In the genomic region with DNA sequence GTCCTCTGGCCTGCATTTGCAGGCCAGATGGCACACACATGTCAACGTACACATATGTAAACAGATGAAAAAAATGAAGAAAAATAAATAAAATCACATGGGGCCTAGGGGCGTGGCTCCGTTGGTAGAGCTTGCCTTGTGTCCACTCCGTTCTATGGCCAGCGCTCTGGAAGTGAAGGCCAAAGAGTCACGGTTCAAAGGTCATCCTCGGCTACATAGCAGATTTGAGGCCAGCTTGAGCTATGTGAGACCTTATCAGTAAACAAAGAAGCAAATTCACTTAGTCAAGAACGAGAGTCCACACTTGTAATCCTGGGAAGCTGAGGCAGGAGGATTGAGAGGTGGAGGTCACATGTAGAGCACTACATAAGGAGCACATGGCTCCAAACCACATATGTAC, we compare ENCODE assay signal across 16 mouse cellular contexts. TPM values are rescaled to one million over a fixed set of nuclear protein-coding genes. Genes with fewer than 3 reads are reported as not detected.
A peak's percentile ranks its signal among the peaks of the same experiment; 100 is the strongest.
DNase-seq lines count a peak whose midpoint lies in the region; ATAC-seq and TF ChIP-seq lines count a peak whose summit lies in the region.
"Had no signal": no experiment of that assay in that cellular context is flagged by ENCODE, and none has a peak within 500 bp of the region (broad histone marks: within the 10 kb centered on the region; RNA-seq: fewer than 3 reads in every experiment).

No protein-coding gene starts in this region.

- H3K9ac ChIP-seq in lung, embryonic 14.5 days, result no peak overlapping the region
- H3K9ac ChIP-seq in liver, embryonic 11.5 days (ENCODE audit: low read depth, low read length), result no peak overlapping the region
- H3K9ac ChIP-seq in stomach, embryonic 15.5 days, result no peak overlapping the region
- H3K9ac ChIP-seq: embryonic facial prominence, embryonic 15.5 days; forebrain, embryonic 12.5 days; heart, embryonic 15.5 days; hindbrain, embryonic 12.5 days had no signal

- TF ChIP-seq CTCF in lung, embryonic 14.5 days (IDR thresholded peaks at IDR 0.05; ENCODE audit: low read depth), result no peak

- ATAC-seq in lung, embryonic 14.5 days (ENCODE audit: insufficient read depth), result no peak
- ATAC-seq in liver, embryonic 11.5 days (replicated peaks; ENCODE audit: low FRiP score), result peak; percentile 30; the same call in 1 of the 2 replicates
- ATAC-seq in stomach, embryonic 15.5 days (ENCODE audit: insufficient read depth, low FRiP score, low read depth), result 0 out of 2 replicates have a peak, but pooled peaks have one; percentile 37

- peaks cover 10% of the 10 kb centered on the region; the same call in 1 of the 2 replicates for H3K4me1 ChIP-seq in lung, embryonic 14.5 days (ENCODE audit: insufficient read depth)
- no peaks in the 10 kb centered on the region for H3K4me1 ChIP-seq in liver, embryonic 11.5 days (replicated peaks; ENCODE audit: control insufficient read depth, insufficient read depth, low read length)
- H3K4me1 ChIP-seq in stomach, embryonic 15.5 days, result peaks cover 12% of the 10 kb centered on the region; the same call in 1 of the 2 replicates

- H3K4me3 ChIP-seq in lung, embryonic 14.5 days (ENCODE audit: low read depth, low read length), result no peak overlapping the region
- H3K4me3 ChIP-seq in liver, embryonic 11.5 days (ENCODE audit: low read depth, low read length), result no peak overlapping the region
- no peak overlapping the region for H3K4me3 ChIP-seq in stomach, embryonic 15.5 days (replicated peaks)
- H3K4me3 ChIP-seq: embryonic facial prominence, embryonic 15.5 days; forebrain, embryonic 12.5 days; heart, embryonic 15.5 days; hindbrain, embryonic 12.5 days had no signal

- H3K9me3 ChIP-seq in lung, embryonic 14.5 days (ENCODE audit: low read depth, low read length), result no peaks in the 10 kb centered on the region
- H3K9me3 ChIP-seq in liver, embryonic 11.5 days (ENCODE audit: control insufficient read depth, low read length), result no peaks in the 10 kb centered on the region
- no peaks in the 10 kb centered on the region for H3K9me3 ChIP-seq in stomach, embryonic 15.5 days
- H3K9me3 ChIP-seq: embryonic facial prominence, embryonic 15.5 days; forebrain, embryonic 12.5 days; heart, embryonic 15.5 days; hindbrain, embryonic 12.5 days had no signal

- H3K4me2 ChIP-seq in lung, embryonic 14.5 days, result peak overlapping the region; percentile 18; the same call in 1 of the 2 replicates
- H3K4me2 ChIP-seq in liver, embryonic 11.5 days, result peak overlapping the region; percentile 5; the same call in 1 of the 2 replicates
- no peak overlapping the region for H3K4me2 ChIP-seq in stomach, embryonic 15.5 days
- H3K4me2 ChIP-seq: embryonic facial prominence, embryonic 15.5 days; forebrain, embryonic 12.5 days; heart, embryonic 15.5 days; hindbrain, embryonic 12.5 days; midbrain, embryonic 11.5 days had no signal

- peak overlapping the region; percentile 80 for H3K27ac ChIP-seq in lung, embryonic 14.5 days (ENCODE audit: low read depth)
- peak overlapping the region; percentile 23; the same call in 1 of the 2 replicates for H3K27ac ChIP-seq in liver, embryonic 11.5 days (ENCODE audit: low read depth, low read length)
- peak overlapping the region; percentile 72 for H3K27ac ChIP-seq in stomach, embryonic 15.5 days
- H3K27ac ChIP-seq: embryonic facial prominence, embryonic 15.5 days; forebrain, embryonic 12.5 days; heart, embryonic 15.5 days; hindbrain, embryonic 12.5 days had no signal

- DNase-seq in lung, embryonic 14.5 days, result no peak
- DNase-seq in lung, postnatal 36 days, result no peak
- DNase-seq in kidney, adult 9 months, result peak; percentile 85
- no peak for DNase-seq in liver, embryonic 11.5 days (ENCODE audit: low spot score)
- DNase-seq in thymus, adult 18-20 months, result no peak
- DNase-seq in layer of hippocampus, postnatal 36 days, result no peak
- DNase-seq in ovary, adult 18-20 months (ENCODE audit: low spot score), result no peak
- DNase-seq: adrenal gland, adult 2 months; cerebellum, adult 11-12 months; left cerebral cortex, postnatal 4 days had no signal

- no peaks in the 10 kb centered on the region for H3K36me3 ChIP-seq in lung, embryonic 14.5 days (ENCODE audit: insufficient read depth)
- no peaks in the 10 kb centered on the region for H3K36me3 ChIP-seq in liver, embryonic 11.5 days (ENCODE audit: control insufficient read depth, insufficient read depth, low read length)
- H3K36me3 ChIP-seq in stomach, embryonic 15.5 days, result no peaks in the 10 kb centered on the region
- H3K36me3 ChIP-seq: embryonic facial prominence, embryonic 15.5 days; heart, embryonic 15.5 days; hindbrain, embryonic 12.5 days had no signal

- WGBS in lung, embryonic 14.5 days, result 44% methylated on average over 8 of the region's 8 CpGs
- 76% methylated on average over 8 of the region's 8 CpGs for WGBS in liver, embryonic 11.5 days
- WGBS in stomach, embryonic 15.5 days, result 48% methylated on average over 8 of the region's 8 CpGs

- H3K27me3 ChIP-seq in lung, embryonic 14.5 days (ENCODE audit: insufficient read depth, low read length), result no peaks in the 10 kb centered on the region
- H3K27me3 ChIP-seq in liver, embryonic 11.5 days (replicated peaks; ENCODE audit: control insufficient read depth, insufficient read depth, low read length), result no peaks in the 10 kb centered on the region
- H3K27me3 ChIP-seq in stomach, embryonic 15.5 days (replicated peaks), result no peaks in the 10 kb centered on the region
- H3K27me3 ChIP-seq: embryonic facial prominence, embryonic 15.5 days; forebrain, embryonic 12.5 days; heart, embryonic 15.5 days; hindbrain, embryonic 12.5 days had no signal

RNA-seq across cellular contexts. Expression of gene Pard6b, which starts 24.5 kb away (rescaled TPM):
- polyA plus RNA-seq in lung, embryonic 14.5 days (2014; fragmentation: Nextera tagmentation; extraction: Ambion mirVana), result 14.0 and 14.1 TPM in 2 replicates
- 6.0 and 6.1 TPM in 2 replicates for polyA plus RNA-seq in liver, embryonic 11.5 days (2014; fragmentation: Nextera tagmentation; extraction: Ambion mirVana)
- polyA plus RNA-seq in stomach, embryonic 15.5 days (2015; fragmentation: Nextera tagmentation; extraction: Ambion mirVana), result 12.7 and 14.9 TPM in 2 replicates
- total RNA-seq in layer of hippocampus, postnatal 36 days (2021), result 1 to 10 TPM; 4.1 to 4.3 TPM

Comparison
In these comparisons a context has a peak if more than half of its experiments do, and no peak if none do; other contexts are left out.
1. H3K27ac ChIP-seq: peak in every context shown above with its lines; median percentile 80 in lung, embryonic 14.5 days; 72 in stomach, embryonic 15.5 days; 23 in liver, embryonic 11.5 days.